Mouse (Mus musculus) liver, embryonic 16.5 days (tissue): Measurements from ENCODE around the gene Ahcy. TPM values are rescaled to one million over a fixed set of nuclear protein-coding genes. Genes with fewer than 3 reads are reported as not detected.
A peak's percentile ranks its signal among the peaks of the same experiment; 100 is the strongest.
"Not testable (repeated sequence)": the region's sequence is repeated elsewhere in the genome, so short reads cannot be mapped to it uniquely, and the experiment has no call there.

Experiments used
- ATAC-seq: fragments of 200-750 bp; cut with Nextera tagmentation; 2 replicates; pipeline ENCODE4 v1.8.0; 2017; ENCODE audit warnings: low read depth, mild to moderate bottlenecking, moderate number of reproducible peaks, moderate library complexity
- H3K27ac ChIP-seq: fragments of 300-500 bp; sonication (generic); 2 replicates; pipeline ENCODE4 v1.5.1; 2014; ENCODE audit warnings: mild to moderate bottlenecking, low read length
- H3K27me3 ChIP-seq: fragments of 300-500 bp; sonication (generic); 2 replicates; pipeline ENCODE4 v1.6.1; 2014; ENCODE audit warnings: low read depth, low read length, mixed read lengths; ENCODE audit not compliant: control insufficient read depth, insufficient read depth
- H3K36me3 ChIP-seq: fragments of 300-500 bp; sonication (generic); 2 replicates; pipeline ENCODE4 v1.6.1; 2014; ENCODE audit warnings: mild to moderate bottlenecking; ENCODE audit not compliant: control insufficient read depth, insufficient read depth
- H3K4me1 ChIP-seq: fragments of 300-500 bp; sonication (generic); 2 replicates; pipeline ENCODE4 v1.6.1; 2014; ENCODE audit warnings: low read depth, low read length, mixed read lengths; ENCODE audit not compliant: control insufficient read depth
- H3K4me2 ChIP-seq: fragments of 300-500 bp; sonication (generic); 2 replicates; pipeline ENCODE4 v1.6.1; 2014; ENCODE audit warnings: low read depth, low read length, mixed read lengths
- H3K4me3 ChIP-seq: fragments of 300-500 bp; sonication (generic); 2 replicates; pipeline ENCODE4 v1.5.1; 2014; ENCODE audit warnings: low read depth, mild to moderate bottlenecking, low read length
- H3K9ac ChIP-seq: fragments of 300-500 bp; sonication (generic); 2 replicates; pipeline ENCODE4 v1.6.1; 2014; ENCODE audit warnings: low read depth, low read length
- H3K9me3 ChIP-seq: fragments of 300-500 bp; sonication (generic); replicated peaks from 2 replicates; pipeline ENCODE4 v1.6.1; 2016; ENCODE audit warnings: low read length; ENCODE audit not compliant: control insufficient read depth
- WGBS: fragments of 180-500 bp; shearing (Covaris S2); extraction: QIAGEN DNeasy Blood & Tissue Kit; methylation state at CpG from one replicate; pipeline ENCODE4 v1.1.7; 2014; ENCODE audit not compliant: insufficient replicate concordance; 5-methylcytosine and 5-hydroxymethylcytosine counted together
- polyA plus RNA-seq: library from polyadenylated mRNA; unstranded; fragments of >200 nt; fragmentation: Nextera tagmentation; extraction: Ambion mirVana; gene quantifications from 2 replicates; pipeline ENCODE4 v1.2.1, GENCODE M21; 2015

Gene Ahcy
- 69.8 and 77.7 TPM in 2 replicates for polyA plus RNA-seq

GRCm38 (mm10) chr2:155073978-155074765 is at the start of gene Ahcy:
Gene Ahcy (minus strand): TSS chr2:155074497.
- H3K4me3 ChIP-seq = peak within 1 kb of the TSS; percentile 83
- H3K27ac ChIP-seq = peak within 1 kb of the TSS; percentile 82
- under 1% methylated on average over 56 of the region's 56 CpGs for WGBS
- no peaks in the 10 kb centered on the region for H3K9me3 ChIP-seq
- peaks cover 34% of the 10 kb centered on the region for H3K4me1 ChIP-seq
- peak within 1 kb of the TSS; percentile 89 for H3K9ac ChIP-seq
- ATAC-seq = peak; percentile 90
- peaks cover 3% of the 10 kb centered on the region; the same call in 1 of the 2 replicates for H3K27me3 ChIP-seq
- H3K4me2 ChIP-seq = peak within 1 kb of the TSS; percentile 91
- H3K36me3 ChIP-seq = no peaks in the 10 kb centered on the region

- Histone ChIP-seq H3K27me3 (no peaks in the 10 kb centered on the region), H3K36me3 (no peaks in the 10 kb centered on the region), H3K4me3 (no peak overlapping the region), H3K9me3 (no peaks in the 10 kb centered on the region), H3K4me1 (no peaks in the 10 kb centered on the region), H3K4me2 (no peak overlapping the region), H3K9ac (no peak overlapping the region), H3K27ac (no peak overlapping the region)
- 53% methylated on average over 7 of the region's 7 CpGs for WGBS
- no peak for ATAC-seq
Measured at GRCm38 (mm10) chr2:155115216-155115830, 41.0 kb upstream of the Ahcy start.

GRCm38 (mm10) chr2:155107276-155107675 is 33.0 kb upstream of the Ahcy start:
- H3K4me3 ChIP-seq, H3K4me1 ChIP-seq, H3K36me3 ChIP-seq, H3K9ac ChIP-seq, ATAC-seq, H3K4me2 ChIP-seq, H3K27me3 ChIP-seq, H3K27ac ChIP-seq, H3K9me3 ChIP-seq: not testable (repeated sequence)
- 51% methylated on average over 9 of the region's 9 CpGs for WGBS

- H3K27me3 ChIP-seq = no peaks in the 10 kb centered on the region
- H3K4me3 ChIP-seq = no peak overlapping the region
- 48% methylated on average over 6 of the region's 6 CpGs for WGBS
- no peak overlapping the region for H3K9ac ChIP-seq
- H3K4me1 ChIP-seq = peaks cover 12% of the 10 kb centered on the region
- H3K4me2 ChIP-seq = no peak overlapping the region
- H3K36me3 ChIP-seq = no peaks in the 10 kb centered on the region
- no peak overlapping the region for H3K27ac ChIP-seq
- peak; percentile 32 for ATAC-seq
- H3K9me3 ChIP-seq = no peaks in the 10 kb centered on the region
Measured at GRCm38 (mm10) chr2:155103607-155104006, 29.3 kb upstream of the Ahcy start.

- 48% methylated on average over 6 of the region's 6 CpGs for WGBS
- H3K9ac ChIP-seq = no peak overlapping the region
- no peaks in the 10 kb centered on the region for H3K27me3 ChIP-seq
- H3K9me3 ChIP-seq = no peaks in the 10 kb centered on the region
- H3K4me2 ChIP-seq = peak overlapping the region; percentile 42
- no peak overlapping the region for H3K4me3 ChIP-seq
- no peaks in the 10 kb centered on the region for H3K36me3 ChIP-seq
- no peak overlapping the region for H3K27ac ChIP-seq
- ATAC-seq = peak; percentile 40
- H3K4me1 ChIP-seq = peaks cover 12% of the 10 kb centered on the region
Measured at GRCm38 (mm10) chr2:155101761-155102181, 27.5 kb upstream of the Ahcy start.

- Histone ChIP-seq H3K4me3 (no peak overlapping the region), H3K36me3 (no peaks in the 10 kb centered on the region), H3K27me3 (no peaks in the 10 kb centered on the region), H3K27ac (no peak overlapping the region), H3K9ac (no peak overlapping the region), H3K9me3 (no peaks in the 10 kb centered on the region), H3K4me2 (no peak overlapping the region), H3K4me1 (peaks cover 12% of the 10 kb centered on the region)
- peak; percentile 27 for ATAC-seq
- WGBS = 38% methylated on average over 3 of the region's 3 CpGs
Measured at GRCm38 (mm10) chr2:155100796-155101259, 26.5 kb upstream of the Ahcy start.

- H3K4me1 ChIP-seq = peaks cover 12% of the 10 kb centered on the region
- no peaks in the 10 kb centered on the region for H3K9me3 ChIP-seq
- H3K4me3 ChIP-seq = no peak overlapping the region
- no peaks in the 10 kb centered on the region for H3K27me3 ChIP-seq
- 71% methylated on average over 14 of the region's 14 CpGs for WGBS
- no peak overlapping the region for H3K27ac ChIP-seq
- no peak overlapping the region for H3K4me2 ChIP-seq
- H3K36me3 ChIP-seq = no peaks in the 10 kb centered on the region
- ATAC-seq = no peak
- no peak overlapping the region for H3K9ac ChIP-seq
Measured at GRCm38 (mm10) chr2:155099994-155100795, 25.9 kb upstream of the Ahcy start.

GRCm38 (mm10) chr2:155099421-155099820 is 25.1 kb upstream of the Ahcy start:
- no peak for ATAC-seq
- Histone ChIP-seq H3K9ac (no peak overlapping the region), H3K4me3 (no peak overlapping the region), H3K9me3 (no peaks in the 10 kb centered on the region), H3K27me3 (no peaks in the 10 kb centered on the region), H3K4me1 (peaks cover 12% of the 10 kb centered on the region), H3K4me2 (no peak overlapping the region), H3K36me3 (no peaks in the 10 kb centered on the region), H3K27ac (no peak overlapping the region)
- WGBS = 76% methylated on average over 7 of the region's 7 CpGs
